Mouse (Mus musculus) heart, adult 2 months (tissue): ENCODE results near the gene Creb3l2.

ENCODE experiments used
- CTCF ChIP-seq: fragments of 200-600 bp; IDR thresholded peaks from 2 replicates; pipeline ENCODE4 v1.8.1; 2022; ENCODE audit warnings: antibody characterized with exemption, mild to moderate bottlenecking, moderate library complexity
- EP300 ChIP-seq: fragments of 200-500 bp; IDR thresholded peaks from 2 replicates; pipeline ENCODE4 v1.6.1; 2011; ENCODE audit warnings: low read depth, low read length, control low read depth; ENCODE audit not compliant: insufficient read depth
- POLR2A ChIP-seq: fragments of 200-500 bp; IDR thresholded peaks from 2 replicates; pipeline ENCODE4 v1.6.1; 2011; ENCODE audit warnings: mild to moderate bottlenecking, low read depth, low read length, control low read depth; ENCODE audit not compliant: insufficient read depth

- peak; percentile 97 for TF ChIP-seq CTCF
- peak; percentile 84; the same call in 1 of the 2 replicates for TF ChIP-seq EP300
- TF ChIP-seq POLR2A = no peak
These were observed 87.3 kb downstream of the Creb3l2 start for GRCm38 (mm10) chr6:37354449-37355179.
